Mouse (Mus musculus) CD4-positive, CD25-positive, alpha-beta regulatory T cell, adult 9 weeks (primary cell): ENCODE data around the gene E2f7. TPM values are rescaled to one million over a fixed set of nuclear protein-coding genes. Genes with fewer than 3 reads are reported as not detected.

Experiments used
- polyA plus RNA-seq: library from polyadenylated mRNA; unstranded; fragments of 100-300 nt; shearing (Covaris generic); gene quantifications from one replicate; pipeline ENCODE4 v1.2.1, GENCODE M21; 2017

The E2f7 gene
- polyA plus RNA-seq = 1.3 TPM

DNA sequence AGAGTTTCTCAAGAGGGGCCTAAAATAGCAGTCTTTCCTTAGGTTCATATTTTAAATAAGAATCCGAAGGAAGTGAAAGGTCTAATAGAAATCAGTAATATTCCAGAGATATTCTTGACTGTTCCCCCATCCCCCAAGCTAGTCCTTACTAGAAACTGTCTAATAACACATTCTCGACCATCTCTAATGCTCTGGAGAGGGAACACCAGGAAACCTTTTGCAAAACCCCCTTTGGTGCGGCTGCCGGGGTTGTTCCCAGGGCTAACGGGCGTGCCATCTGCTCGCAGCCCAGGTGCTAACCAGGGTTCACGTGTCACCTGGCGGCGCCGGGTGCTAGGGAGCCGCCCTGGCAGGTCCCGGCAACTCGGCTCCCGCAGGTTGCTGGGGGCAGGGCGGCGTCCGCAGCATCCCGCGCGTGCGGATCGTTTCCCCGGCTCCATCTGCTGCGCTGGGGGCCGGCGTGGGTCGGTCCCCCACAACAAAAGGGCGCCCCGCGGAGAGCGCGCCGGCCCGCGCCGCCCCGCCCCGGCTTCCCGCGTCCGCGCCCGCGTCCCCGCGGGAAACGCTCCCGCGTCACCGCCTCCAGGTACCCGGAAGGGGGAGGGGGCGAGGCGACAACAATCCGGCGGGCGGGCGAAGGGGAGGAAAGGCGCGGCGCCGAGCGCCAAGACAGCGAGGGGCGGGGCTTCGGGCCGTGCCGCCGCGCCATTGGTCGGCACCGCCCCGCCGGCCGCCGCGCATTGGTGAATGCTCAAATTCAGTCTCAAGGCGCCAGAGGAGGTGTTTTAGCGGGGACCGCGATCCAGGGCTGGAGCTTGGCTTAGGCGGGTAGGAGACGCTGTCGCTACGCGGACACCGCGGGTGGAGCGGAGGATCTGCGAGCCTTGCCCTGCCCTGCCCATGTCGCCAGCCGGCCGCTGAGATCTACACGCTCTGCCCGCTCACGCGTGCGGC lies at the start of gene E2f7:
Gene E2f7 (plus strand): TSS at position 754 of the 954 bp plus-strand sequence.

Other genes starting within 250 kb of the E2f7 start
- gene Csrp2, start 174.3 kb downstream of the E2f7 start, polyA plus RNA-seq = 4.9 TPM